Mouse (Mus musculus): Measurements from ENCODE around the gene Nckap1l. TPM values are rescaled to one million over a fixed set of nuclear protein-coding genes. Genes with fewer than 3 reads are reported as not detected.

Nckap1l gene
- total RNA-seq, 2 experiments from 2014 or later = 9.0 to 9.2 TPM

- no peak for DNase-seq (ENCODE audit: low spot score in 2 of 2)
These were observed 44.6 kb downstream of the Nckap1l start for GRCm38 (mm10) chr15:103498157-103498556.

DNA sequence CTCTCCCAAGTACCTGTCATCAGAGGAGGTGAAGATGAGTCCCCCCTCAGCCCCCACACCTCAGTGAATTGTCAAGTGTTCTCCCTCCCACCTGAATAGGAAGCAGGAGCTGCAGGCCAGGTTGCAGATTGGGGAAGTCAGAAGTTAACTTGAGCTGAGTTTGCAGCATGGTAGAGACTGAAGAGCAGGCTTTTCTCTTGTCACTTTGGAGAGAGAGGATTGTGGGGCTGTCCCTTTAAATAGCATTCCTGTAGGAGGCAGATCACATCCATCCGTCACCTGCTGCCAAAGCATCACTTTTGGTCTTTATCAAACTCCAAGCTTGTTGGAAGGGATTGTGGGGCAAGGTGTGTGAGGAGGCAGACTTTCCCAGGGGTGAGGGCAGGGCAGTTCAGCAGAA is 47.1 kb downstream of the Nckap1l start:
- DNase-seq (ENCODE audit: low spot score in 2 of 2) = no peak

GRCm38 (mm10) chr15:103501186-103501585 is 47.6 kb downstream of the Nckap1l start:
- DNase-seq (ENCODE audit: low spot score in 2 of 2) = no peak

DNA sequence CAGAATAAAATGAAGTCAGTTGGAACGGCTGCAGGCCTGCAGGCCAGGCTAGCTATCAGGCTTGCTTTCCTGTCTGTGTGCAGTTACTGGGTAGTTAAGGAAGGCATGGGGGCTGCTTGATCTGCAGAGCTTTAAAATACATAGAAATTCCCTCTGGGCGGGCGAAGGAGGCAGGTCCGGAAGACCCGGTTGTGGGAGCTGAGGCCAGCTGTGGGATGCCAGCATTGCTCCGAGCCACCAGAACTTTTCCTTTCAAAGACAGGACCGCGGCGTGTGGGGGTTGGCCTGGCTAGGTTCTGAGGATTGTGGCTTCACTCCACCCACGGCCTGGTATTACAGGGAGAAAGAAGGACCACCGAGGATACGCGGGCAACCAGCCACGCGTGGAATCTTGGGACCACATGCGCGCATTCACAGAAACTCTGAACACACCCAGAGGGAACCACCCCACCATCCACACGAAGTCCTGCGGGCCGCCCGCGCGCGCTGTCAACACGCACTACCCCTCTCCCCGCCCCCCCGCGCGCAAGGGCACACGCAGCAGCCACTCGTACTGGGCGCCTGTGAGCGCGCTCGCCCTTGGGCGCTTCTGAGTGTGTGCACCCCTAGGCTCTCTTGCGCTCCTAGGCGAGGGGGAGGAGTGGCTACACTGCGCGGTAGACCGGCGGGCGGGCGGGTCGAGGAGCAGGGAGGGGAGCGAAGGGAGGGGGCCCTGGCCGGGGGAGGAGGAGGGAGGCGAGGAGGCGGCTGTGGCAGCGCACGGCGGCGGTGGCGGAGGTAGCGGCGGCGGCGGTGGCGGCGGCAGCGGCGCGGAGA is 49.0 kb downstream of the Nckap1l start, which contains the start of gene Pde1b:
Pde1b (plus strand) TSS at position 600 of the 816 bp plus-strand sequence.
- DNase-seq (ENCODE audit: low spot score in 2 of 2) = peak; percentile 58 to 72

GRCm38 (mm10) chr15:103503251-103503600 is 49.6 kb downstream of the Nckap1l start:
- DNase-seq (ENCODE audit: low spot score in 2 of 2) = no peak

- DNase-seq (ENCODE audit: low spot score in 2 of 2) = peak; percentile 35 to 49
These were observed 50.1 kb downstream of the Nckap1l start for GRCm38 (mm10) chr15:103503660-103504059.

GRCm38 (mm10) chr15:103509317-103509716 is 55.7 kb downstream of the Nckap1l start:
- no peak for DNase-seq (ENCODE audit: low spot score in 2 of 2)

DNA sequence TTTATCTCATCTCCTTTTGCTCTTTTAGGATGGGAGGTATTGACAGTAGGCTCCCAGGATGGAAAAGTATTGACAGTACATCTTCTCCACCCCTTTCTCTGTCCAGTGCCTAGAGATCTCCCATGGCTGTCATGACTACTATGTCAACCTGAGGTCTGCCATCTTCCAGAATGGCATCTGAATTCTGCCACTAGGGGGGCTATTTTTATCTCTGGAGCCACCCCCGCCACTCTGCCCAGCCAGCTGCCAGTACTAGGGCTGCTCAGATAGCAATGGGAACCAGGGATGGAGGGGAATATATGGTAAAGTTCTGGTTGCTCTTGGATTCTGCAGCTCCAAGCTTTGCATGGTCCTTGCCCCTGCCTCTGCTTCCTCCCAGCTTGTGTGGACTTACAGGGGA is 58.1 kb downstream of the Nckap1l start:
- peak; percentile 57 to 69 for DNase-seq (ENCODE audit: low spot score in 2 of 2)

DNA sequence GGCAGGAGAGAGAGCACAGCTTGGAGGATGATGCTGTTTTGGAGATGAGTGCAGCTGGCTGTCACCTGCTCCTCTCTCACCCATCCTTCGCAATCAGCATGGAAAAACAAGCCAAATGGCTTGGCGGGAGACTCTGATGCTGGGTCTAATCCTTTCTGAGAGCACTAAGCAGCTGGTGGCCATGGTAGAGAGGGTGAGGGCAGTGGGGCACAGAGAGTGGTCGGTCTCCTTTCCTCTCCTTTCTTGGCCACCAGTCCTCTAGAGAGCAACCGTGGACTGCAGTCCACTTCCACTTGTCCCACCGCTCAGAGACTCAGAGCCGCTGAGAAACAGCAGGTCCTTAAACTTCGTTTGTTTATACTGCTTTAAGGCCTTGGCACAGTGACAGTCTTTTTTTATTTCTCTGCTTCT is 60.0 kb downstream of the Nckap1l start:
- no peak for DNase-seq (ENCODE audit: low spot score in 2 of 2)

DNA sequence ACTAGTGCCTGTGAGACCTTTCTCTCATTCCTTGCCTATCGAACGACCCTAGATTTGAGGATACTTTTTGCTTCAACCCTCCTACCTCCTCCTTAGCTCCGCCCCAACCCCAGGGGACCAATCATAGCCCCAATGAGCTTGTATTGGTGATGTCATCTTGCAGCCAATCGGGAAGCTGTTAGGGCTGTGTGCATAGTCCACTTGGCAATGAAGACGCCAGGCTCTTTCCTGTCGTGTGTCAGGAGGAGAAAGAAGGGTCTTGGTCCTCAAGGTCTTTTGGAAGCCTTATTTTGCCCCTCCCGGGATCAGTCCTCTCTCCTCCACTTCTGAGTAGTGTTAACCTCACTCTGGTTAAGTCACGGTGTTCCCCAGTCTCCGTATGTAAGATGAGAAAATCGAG is 60.5 kb downstream of the Nckap1l start:
- DNase-seq (ENCODE audit: low spot score in 2 of 2) = peak; percentile 65 to 66

DNA sequence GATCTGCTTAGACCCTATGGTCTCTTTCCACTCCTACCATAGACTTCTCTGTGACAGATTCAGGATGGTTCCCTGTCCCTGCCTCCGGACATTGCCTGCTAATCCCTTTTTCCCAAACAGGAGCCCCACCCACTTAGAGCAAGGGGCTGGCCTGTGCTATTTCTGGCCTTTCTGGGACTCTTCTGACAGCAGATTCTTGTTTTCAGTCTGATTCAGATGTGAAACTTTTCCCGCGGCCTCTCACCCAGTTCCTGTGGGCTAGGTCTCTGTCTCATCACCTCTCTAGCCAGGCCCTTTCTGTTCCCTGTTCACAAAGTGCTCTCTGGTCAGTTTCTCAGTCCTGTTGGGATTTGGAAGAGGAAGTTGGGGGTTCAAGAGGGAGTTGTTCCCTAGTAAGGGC is 61.3 kb downstream of the Nckap1l start:
- no peak for DNase-seq (ENCODE audit: low spot score in 2 of 2)

- DNase-seq (ENCODE audit: low spot score in 2 of 2) = no peak
These were observed 65.2 kb downstream of the Nckap1l start for GRCm38 (mm10) chr15:103518600-103519385.

DNA sequence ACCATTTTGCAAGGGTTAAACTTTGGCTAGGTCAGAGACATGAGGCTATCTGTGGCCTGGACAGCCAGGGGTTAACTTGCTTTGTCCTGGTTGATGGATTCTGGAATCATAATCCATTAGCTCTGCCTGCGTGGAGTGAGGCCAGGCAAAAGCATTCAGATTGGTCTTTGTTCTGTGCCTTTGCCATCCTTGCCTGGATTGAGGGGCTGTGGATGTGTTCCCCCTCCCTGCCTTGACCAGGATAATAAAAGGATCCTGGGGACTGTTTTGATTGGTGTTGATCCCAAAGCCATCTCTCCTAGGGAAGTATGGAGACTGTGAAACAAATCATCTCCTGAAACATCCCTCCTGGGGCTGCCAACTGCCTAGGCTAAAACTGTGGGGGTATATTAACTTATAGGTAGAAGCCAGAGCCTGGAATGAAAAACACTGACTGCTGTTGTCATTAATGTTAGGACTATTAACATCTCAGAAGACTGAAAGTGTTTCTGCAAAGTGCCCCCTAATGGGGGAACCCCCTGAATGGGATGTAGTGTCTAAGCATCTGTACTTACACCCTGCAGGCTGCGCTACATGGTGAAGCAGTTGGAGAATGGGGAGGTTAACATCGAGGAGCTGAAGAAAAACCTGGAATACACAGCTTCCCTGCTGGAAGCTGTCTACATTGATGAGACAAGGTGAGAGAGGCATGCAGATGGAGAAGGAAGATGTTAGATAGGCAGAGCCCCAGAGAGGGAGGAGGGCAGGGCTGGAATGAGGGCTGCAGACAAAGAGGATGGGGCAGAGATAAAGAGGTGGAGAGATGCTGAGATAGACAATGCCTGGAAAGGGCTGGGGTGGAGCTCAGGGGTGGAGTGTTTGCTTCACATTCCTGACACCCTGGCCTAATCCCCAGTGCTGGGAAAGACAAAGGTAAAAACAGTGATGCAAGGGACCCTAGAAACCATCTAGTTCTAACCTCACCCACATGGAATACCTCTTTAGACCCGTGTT is 66.1 kb downstream of the Nckap1l start:
- DNase-seq (ENCODE audit: low spot score in 2 of 2) = no peak

GRCm38 (mm10) chr15:103522458-103523099 is 69.0 kb downstream of the Nckap1l start:
- DNase-seq (ENCODE audit: low spot score in 2 of 2) = no peak

DNA sequence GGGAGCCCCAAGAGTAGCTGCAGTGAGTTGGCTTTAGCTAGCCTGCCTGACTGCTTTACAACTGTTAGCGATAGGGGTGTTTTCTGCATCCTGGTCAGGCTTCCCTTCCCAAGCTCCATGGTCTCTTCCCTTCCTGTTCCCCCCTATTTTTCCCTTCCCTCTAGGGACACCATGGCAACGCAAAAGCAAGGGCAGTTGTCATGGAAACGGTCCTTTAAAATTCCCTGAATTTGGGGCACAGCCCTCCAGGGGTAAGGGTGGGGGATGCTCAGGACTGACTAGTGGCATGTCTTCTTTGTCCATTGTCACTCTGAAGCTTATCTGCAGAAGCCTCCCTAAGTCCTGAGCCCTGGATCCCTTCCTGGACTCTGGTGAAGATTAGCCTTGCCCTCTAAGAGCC is 69.6 kb downstream of the Nckap1l start:
- no peak for DNase-seq (ENCODE audit: low spot score in 2 of 2)

DNA sequence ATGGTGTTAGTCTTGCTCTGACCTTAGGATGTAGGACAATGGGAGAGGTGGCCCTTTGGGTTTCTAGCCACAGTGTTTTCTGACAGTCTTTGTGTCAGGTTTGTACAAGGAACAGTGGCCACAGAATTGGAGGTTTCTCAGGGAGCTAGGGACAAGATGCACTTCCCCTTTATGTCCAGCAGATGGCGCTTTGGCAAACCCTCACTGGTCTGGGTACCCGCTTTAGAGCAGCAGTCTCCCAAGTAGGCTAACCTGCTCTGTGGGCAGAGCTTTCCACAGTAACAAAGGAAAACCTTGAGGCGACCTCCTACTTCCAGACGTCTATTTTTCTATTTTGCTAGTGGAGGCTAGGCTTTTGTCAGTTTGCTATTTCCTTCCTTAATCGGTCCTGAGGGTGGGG is 76.8 kb downstream of the Nckap1l start:
- peak; percentile 69 to 74 for DNase-seq (ENCODE audit: low spot score in 2 of 2)

DNA sequence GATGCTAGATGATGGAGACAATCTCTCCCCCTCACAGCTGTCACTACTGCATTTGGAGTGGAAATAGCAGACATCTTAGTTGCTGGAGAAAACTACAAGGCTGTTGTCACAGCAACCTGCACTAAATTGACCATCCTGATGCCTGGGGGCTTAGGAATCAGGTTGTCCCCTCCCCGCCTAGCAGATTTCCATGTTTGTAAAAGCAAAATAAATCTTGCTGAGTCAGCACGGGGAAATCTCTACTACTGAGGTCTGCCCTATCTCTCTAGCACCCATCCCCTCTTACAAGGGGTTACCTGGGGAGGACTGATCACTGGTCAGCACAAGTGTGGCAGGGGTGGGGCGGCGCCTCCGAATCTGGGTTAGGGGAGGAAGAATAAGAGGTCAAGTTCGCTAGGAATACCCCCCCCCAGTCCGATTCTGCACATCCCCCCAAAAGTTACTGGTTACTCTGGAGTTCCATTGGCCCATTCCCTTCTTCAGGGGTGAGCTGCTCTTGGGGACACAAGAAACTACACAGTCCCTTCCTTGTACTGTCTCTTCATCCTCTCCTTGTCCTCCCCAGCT is 80.5 kb downstream of the Nckap1l start:
- DNase-seq (ENCODE audit: low spot score in 2 of 2) = no peak

DNA sequence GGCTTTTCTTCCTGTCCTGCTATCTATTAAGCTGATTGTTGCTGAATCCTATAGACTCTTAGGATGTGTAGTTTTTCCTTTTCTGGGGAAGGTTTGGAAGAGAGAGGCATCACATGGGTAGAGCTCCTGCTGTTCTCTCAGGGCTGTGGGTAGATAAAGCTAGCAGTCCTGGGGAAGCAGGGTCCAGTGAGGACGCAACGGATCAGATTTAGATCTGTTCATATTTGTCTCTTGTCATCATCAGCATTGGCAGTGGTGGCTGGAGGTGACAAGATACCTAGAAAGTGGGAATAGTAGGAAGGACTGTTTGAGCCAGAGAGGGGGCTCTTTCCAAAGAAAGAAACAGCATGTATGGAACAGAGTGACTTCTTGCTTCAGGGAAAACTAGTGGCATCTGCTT is 81.4 kb downstream of the Nckap1l start:
- DNase-seq (ENCODE audit: low spot score in 2 of 2) = no peak

DNA sequence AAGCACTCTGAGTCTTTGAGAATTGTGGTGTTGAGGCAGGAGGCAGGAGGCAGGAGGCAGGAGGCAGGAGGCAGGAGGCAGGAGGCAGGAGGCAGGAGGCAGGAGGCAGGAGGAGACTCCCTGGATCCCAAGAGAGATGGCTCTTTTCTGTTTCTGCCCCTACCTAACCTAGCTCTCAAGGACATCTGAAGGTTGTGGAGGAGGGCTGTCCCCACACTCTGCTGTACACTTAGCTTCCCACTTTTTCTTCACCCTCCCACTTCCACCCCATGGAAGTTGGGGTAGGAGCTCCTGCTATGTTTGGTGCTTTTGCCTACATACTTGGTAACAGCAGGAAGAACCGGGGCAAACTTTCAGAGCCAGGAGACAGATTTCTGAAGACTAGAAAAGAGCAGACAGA is 82.2 kb downstream of the Nckap1l start:
- DNase-seq (ENCODE audit: low spot score in 2 of 2) = no peak

DNA sequence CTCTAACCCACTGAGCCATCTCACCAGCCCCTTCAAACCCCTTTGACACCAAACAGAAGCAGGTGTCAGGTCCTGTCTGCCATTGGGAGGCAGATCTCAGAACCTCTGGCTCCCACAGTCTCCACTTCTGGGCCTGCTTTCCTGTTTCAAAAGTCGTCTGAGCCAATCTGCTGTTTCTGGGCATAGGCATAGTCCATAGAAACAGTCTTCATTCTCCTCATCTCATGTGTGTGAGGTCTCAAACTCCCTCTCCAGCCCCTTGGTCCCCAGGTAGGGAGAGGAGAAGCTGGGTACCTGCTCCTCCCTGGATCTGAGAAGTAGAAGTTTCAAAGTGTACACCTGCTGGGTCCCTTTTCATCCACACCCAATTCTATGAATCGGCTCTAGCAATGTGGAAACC is 82.9 kb downstream of the Nckap1l start:
- DNase-seq (ENCODE audit: low spot score in 2 of 2) = no peak

Data from left cerebral cortex, adult 18-20 months (tissue).